Mouse (Mus musculus) CD8-positive naive resting alpha-beta T cell, adult 57 days (primary cell): ENCODE results near the gene Cd70. TPM values are rescaled to one million over a fixed set of nuclear protein-coding genes. Genes with fewer than 3 reads are reported as not detected.

Experiments used
- total RNA-seq: library from RNA; stranded (reverse); gene quantifications from one replicate; pipeline ENCODE4 v1.2.4, GENCODE M21; 2023

Gene Cd70
- total RNA-seq = not detected

DNA sequence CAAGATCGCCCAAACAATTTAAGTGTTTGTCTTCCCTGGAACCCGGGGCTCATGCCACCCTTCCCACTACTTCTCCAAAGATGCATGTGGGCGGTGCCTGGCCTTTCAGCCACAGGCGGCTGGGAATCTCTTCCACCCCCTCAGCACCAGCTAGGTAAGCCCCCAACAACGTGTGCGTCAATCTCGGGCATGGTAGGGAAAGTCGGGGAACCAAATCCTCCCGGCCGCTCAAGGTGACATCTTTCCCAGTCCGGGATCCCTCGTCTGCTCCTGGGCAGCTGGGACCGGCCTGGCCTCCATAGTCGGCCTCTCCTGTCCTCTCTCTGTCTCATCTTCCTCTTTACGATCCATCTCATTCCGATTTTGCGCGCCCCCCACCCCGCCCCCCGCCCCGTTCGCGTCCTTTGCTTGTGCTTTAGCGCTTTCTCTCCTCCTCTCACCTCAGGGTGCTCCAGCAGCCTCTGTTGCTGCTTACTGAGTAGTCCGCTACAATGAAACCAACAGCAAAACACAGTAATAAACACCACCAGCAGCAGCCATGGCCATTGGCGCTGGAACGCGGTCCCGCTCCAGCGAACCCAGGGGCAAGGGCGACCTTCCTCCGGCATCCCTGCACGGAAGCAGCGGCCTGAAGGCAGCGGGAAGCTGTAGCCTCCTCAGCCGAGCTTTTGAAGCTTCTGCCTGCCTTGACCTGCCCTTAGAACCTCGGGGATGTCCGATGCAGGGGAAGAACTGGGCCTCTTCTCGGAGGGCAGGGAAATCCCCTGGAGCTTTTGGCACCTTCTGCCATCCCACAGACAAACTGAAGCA is at the start of gene Cd70:
Gene Cd70, minus strand, starts transcription at position 784 of the 810 bp plus-strand sequence.

DNA sequence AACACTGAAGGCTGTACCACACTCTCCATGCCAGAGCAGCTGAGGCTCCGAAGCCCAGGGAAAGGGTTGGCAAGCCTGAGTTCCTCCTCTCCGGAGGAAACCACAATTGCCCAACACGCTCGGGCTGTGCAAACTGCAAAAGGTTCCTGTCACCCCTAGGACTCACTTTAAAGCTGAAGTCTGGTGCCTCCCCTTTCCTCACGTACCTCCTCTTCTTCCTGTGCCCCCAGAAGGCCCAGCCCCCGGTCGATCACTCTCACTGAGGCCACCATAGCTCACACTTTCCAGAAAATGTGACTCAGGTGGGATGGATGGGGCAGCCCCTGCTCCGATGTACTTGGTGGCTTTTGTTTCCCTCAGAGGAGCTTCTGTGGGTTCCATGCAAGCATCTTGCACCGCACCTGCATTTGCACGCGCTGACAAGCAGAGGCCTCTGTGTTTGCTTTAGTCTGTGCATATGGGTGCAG is 44.5 kb upstream of the Cd70 start, which contains the start of gene Tnfsf14:
Gene Tnfsf14, minus strand, starts transcription at position 137 of the 467 bp plus-strand sequence.

DNA sequence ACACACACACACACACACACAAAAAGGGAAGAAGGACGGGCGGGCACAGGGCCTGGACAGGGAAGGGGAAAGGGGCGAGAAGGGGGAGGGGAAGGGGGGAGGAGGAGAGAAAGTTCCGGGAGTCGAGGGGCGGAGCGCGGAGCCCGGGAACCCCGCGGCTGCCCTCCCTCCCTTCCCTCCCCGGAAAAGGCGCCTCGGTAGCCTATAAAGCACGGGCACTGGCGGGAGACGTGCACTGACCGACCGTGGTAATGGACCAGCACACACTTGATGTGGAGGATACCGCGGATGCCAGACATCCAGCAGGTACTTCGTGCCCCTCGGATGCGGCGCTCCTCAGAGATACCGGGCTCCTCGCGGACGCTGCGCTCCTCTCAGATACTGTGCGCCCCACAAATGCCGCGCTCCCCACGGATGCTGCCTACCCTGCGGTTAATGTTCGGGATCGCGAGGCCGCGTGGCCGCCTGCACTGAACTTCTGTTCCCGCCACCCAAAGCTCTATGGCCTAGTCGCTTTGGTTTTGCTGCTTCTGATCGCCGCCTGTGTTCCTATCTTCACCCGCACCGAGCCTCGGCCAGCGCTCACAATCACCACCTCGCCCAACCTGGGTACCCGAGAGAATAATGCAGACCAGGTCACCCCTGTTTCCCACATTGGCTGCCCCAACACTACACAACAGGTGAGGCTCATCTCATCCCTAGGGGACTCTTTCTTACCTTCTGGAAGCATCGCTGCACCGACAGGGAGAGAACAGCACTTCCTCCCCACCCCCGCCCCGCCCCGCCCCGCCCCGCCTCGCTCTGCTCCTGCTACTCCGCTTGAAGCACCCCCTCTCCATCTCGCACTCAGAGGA is 44.2 kb downstream of the Cd70 start, which contains the start of gene Tnfsf9:
Gene Tnfsf9, plus strand, starts transcription at position 145 of the 854 bp plus-strand sequence.

Other genes with a start within 250 kb of the Cd70 start
- gene Mllt1, start 214.4 kb downstream of the Cd70 start, total RNA-seq = 49.0 TPM
- gene Acer1, start 167.7 kb downstream of the Cd70 start, total RNA-seq = not detected
- 27.6 TPM for gene Clpp, start 159.5 kb downstream of the Cd70 start, total RNA-seq
- gene Alkbh7, start 152.4 kb downstream of the Cd70 start, total RNA-seq = 12.2 TPM
- gene Pspn, start 149.8 kb downstream of the Cd70 start, total RNA-seq = not detected
- gene Gtf2f1, start 138.5 kb downstream of the Cd70 start, total RNA-seq = 70.0 TPM
- gene Gm17949, start 138.3 kb downstream of the Cd70 start, total RNA-seq = not detected
- 116 TPM for gene Khsrp, start 118.3 kb downstream of the Cd70 start, total RNA-seq
- not detected for gene Slc25a41, start 108.1 kb downstream of the Cd70 start, total RNA-seq
- gene Crb3, start 90.7 kb downstream of the Cd70 start, total RNA-seq = 2.2 TPM
- gene Slc25a23, start 89.9 kb downstream of the Cd70 start, total RNA-seq = 22.2 TPM
- 160 TPM for gene Dennd1c, start 71.3 kb downstream of the Cd70 start, total RNA-seq
- 1.5 TPM for gene Tubb4a, start 62.0 kb downstream of the Cd70 start, total RNA-seq
- gene Tnfsf9, start 44.5 kb downstream of the Cd70 start, total RNA-seq = 0.40 TPM
- 1.9 TPM for gene Tnfsf14, start 44.4 kb upstream of the Cd70 start, total RNA-seq
- gene C3, start 78.4 kb upstream of the Cd70 start, total RNA-seq = 1.3 TPM
- 36.6 TPM for gene Gpr108, start 98.7 kb upstream of the Cd70 start, total RNA-seq
- gene Trip10, start 99.7 kb upstream of the Cd70 start, total RNA-seq = 4.7 TPM
- 171 TPM for gene Vav1, start 129.3 kb upstream of the Cd70 start, total RNA-seq
- gene Adgre1, start 208.9 kb upstream of the Cd70 start, total RNA-seq = 2.1 TPM